Mouse (Mus musculus) gastrocnemius, postnatal 4 days (tissue): ENCODE results near the gene Slc22a23. TPM values are rescaled to one million over a fixed set of nuclear protein-coding genes. Genes with fewer than 3 reads are reported as not detected.

Source experiments
- DNase-seq, 2 experiments: peaks; one replicate each; pipeline ENCODE4 v3.0.0; 2021 to 2022; ENCODE audit warnings: low spot score in 2 of 2, mixed read lengths in 2 of 2
- total RNA-seq, 2 experiments: library from RNA; stranded (reverse); gene quantifications; 2 replicates each; pipeline ENCODE4 v1.2.3; 2021

The Slc22a23 gene
- total RNA-seq, 2 experiments from 2014 or later = 7.4 to 7.8 TPM

- no peak for DNase-seq
These were observed 102.8 kb downstream of the Slc22a23 start for GRCm38 (mm10) chr13:34242211-34242610.

GRCm38 (mm10) chr13:34240087-34240428 lies 104.9 kb downstream of the Slc22a23 start:
- no peak for DNase-seq

GRCm38 (mm10) chr13:34239371-34240086 lies 105.5 kb downstream of the Slc22a23 start:
- no peak for DNase-seq

- no peak for DNase-seq
These were observed 106.2 kb downstream of the Slc22a23 start for GRCm38 (mm10) chr13:34238646-34239290.

GRCm38 (mm10) chr13:34235056-34235455 lies 109.9 kb downstream of the Slc22a23 start:
- no peak for DNase-seq

GRCm38 (mm10) chr13:34234439-34234838 lies 110.5 kb downstream of the Slc22a23 start:
- no peak for DNase-seq

GRCm38 (mm10) chr13:34232992-34233391 lies 112.0 kb downstream of the Slc22a23 start:
- no peak for DNase-seq

GRCm38 (mm10) chr13:34228905-34229304 lies 116.1 kb downstream of the Slc22a23 start:
- no peak for DNase-seq

GRCm38 (mm10) chr13:34227720-34228661 lies 117.0 kb downstream of the Slc22a23 start:
- no peak for DNase-seq

GRCm38 (mm10) chr13:34226940-34227339 lies 118.0 kb downstream of the Slc22a23 start:
- DNase-seq = no peak

GRCm38 (mm10) chr13:34222985-34223384 lies 122.0 kb downstream of the Slc22a23 start:
- peak in 1 of 2 experiments; percentile 26 for DNase-seq

GRCm38 (mm10) chr13:34219728-34220127 lies 125.3 kb downstream of the Slc22a23 start:
- DNase-seq = no peak

- DNase-seq = no peak
These were observed 126.2 kb downstream of the Slc22a23 start for GRCm38 (mm10) chr13:34218776-34219175.

GRCm38 (mm10) chr13:34214855-34215254 lies 130.1 kb downstream of the Slc22a23 start:
- no peak for DNase-seq

GRCm38 (mm10) chr13:34212735-34213212 lies 132.2 kb downstream of the Slc22a23 start:
- DNase-seq = no peak

GRCm38 (mm10) chr13:34211261-34211775 lies 133.7 kb downstream of the Slc22a23 start:
- DNase-seq = no peak

- no peak for DNase-seq
These were observed 137.1 kb downstream of the Slc22a23 start for GRCm38 (mm10) chr13:34207714-34208470.

GRCm38 (mm10) chr13:34205216-34205615 lies 139.8 kb downstream of the Slc22a23 start:
- DNase-seq = no peak

GRCm38 (mm10) chr13:34195676-34196075 lies 149.3 kb downstream of the Slc22a23 start:
- no peak for DNase-seq

- DNase-seq = no peak
These were observed 151.6 kb downstream of the Slc22a23 start for GRCm38 (mm10) chr13:34193384-34193783.
